Mouse (Mus musculus): ENCODE data around the gene Arl3. TPM values are rescaled to one million over a fixed set of nuclear protein-coding genes. Genes with fewer than 3 reads are reported as not detected.
A peak's percentile ranks its signal among the peaks of the same experiment; 100 is the strongest.

Arl3 gene
- 10 to 100 TPM; 32.8 to 33.6 TPM for total RNA-seq (2021)

DNA sequence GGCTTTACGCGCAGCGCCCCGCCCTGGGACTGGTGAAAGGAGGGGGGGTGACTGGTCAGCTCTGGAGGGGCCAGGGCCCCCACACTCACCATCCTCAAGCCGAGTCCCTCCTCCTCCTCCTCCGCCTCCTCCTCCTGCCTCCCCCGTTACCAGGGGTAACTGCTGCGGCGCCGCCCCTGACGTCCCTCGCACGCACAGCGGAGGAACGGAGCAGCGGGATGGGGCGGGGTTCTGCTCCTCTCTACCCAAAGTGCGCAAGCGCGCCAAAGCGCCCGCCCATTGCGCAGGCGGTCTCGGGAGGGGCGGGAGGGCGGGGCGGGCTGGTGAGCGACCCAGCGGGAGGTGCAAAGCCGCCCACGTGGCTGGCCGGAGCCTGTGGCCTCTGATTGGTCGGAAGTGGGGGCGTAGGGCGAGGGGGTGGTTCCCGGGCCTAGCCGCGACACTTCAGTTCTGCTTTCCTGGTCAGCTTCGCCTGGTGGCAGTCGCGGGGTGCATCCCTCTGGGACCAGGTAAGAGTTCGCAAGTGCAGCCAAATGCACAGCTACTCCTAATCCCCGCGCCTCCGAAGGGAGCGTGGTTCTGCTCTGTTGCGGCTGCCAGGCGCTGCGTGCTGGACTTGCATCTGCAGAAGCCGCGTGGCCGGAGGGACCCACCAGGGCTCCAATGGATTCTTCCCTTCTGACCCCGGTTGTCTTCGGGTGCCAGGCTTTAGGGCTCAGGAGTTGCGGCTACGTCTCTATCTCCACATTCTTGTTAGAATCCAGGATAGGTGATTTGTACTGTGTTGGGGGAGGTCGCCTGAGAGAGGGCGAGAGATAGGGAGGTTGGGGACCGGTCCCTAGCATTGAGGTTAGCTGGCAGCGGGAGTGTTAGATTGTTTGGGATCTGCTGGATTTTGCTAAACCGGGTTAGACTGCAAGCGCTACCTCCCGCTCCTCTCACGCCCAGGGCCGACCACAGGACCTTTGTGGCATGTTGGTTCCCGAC, at the start of gene Arl3, which contains the start of gene Sfxn2:
Arl3 (minus strand) TSS at position 248 of the 987 bp plus-strand sequence.
Sfxn2 (plus strand) TSS at position 415 of the 987 bp plus-strand sequence.
- intact Hi-C loops (cut with DNase I) = no loop called here
- DNase-seq = peak; percentile 95

DNA sequence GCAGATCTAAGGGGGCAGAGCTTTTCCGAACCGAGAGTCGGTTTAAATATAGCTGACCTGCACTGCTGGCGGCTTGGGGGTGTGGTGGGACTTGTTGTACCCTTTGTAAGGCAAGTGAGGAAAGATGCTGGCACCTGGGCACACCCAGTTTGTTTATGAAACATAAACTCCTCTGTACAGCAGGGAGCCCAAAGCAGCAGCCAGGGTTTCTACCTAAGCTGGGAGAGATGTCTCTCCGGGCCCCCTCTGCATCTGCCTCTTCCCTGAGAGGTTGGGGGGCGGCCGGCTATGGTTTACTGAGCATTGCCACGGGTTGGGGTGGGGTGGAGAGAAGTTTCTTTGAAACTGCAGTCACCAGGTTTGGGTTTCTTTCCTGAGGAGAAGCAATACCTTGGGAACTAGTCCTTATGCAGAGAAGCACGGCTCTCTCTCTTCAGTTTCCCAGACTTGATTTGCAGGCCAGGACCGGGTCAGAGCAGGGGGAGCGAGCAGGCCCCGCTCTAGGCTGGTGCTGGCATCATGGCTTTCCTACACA, 49.7 kb upstream of the Arl3 start:
- intact Hi-C loops (cut with DNase I) = loop anchor here (2.0 kb wide), 2 partner anchors 22 to 24 kb away; partner anchors contain the start of gene Wbp1l
- DNase-seq = no peak

DNA sequence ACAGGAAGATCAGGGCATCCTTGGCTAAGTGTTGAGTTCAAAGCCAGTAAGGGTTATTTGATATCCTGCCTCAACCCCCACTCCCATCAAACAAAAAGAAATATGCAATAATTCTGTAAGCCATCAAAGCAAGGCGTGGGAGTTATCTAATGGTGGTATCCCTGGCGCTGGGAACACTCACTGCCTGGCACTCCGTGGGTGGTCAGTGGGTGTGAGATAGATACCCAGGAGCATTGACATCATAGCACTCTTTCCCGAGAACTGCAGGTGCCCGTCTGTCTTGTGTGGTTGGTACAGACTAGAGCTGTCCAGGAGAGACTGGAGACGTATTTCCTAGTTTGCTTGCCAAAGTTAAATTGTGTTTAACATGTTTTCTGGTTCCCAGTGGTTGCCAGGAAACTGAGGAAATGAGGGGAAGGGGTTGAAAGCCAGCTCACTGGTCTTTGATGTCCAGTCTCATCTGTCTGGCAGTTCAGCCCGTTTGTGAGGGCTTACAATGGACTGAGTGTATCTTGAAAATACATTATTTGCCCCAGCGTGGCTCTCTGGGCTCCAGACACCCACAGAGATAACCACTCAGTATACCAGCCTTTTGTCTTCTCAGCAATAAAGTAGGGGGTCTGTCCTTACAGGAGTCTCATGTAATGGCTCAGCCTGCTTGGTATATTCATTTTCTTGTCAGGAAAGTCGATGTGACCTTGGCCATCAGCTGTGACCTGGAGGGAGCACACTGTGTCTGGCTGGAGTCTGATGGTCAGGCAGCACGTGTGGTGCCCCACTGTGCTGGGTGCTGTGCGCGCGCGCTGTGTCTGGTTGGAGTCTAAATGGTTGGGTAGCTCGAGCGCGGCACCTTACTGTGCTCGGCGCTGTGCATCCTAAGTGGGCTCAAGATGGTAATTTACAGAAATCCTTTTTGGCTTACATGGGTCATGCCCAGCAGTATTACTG, 48.5 kb upstream of the Arl3 start:
- intact Hi-C loops (cut with DNase I) = loop anchor here (2.0 kb wide), 2 partner anchors 23 kb away; partner anchors contain the start of gene Wbp1l
- no peak for DNase-seq

DNA sequence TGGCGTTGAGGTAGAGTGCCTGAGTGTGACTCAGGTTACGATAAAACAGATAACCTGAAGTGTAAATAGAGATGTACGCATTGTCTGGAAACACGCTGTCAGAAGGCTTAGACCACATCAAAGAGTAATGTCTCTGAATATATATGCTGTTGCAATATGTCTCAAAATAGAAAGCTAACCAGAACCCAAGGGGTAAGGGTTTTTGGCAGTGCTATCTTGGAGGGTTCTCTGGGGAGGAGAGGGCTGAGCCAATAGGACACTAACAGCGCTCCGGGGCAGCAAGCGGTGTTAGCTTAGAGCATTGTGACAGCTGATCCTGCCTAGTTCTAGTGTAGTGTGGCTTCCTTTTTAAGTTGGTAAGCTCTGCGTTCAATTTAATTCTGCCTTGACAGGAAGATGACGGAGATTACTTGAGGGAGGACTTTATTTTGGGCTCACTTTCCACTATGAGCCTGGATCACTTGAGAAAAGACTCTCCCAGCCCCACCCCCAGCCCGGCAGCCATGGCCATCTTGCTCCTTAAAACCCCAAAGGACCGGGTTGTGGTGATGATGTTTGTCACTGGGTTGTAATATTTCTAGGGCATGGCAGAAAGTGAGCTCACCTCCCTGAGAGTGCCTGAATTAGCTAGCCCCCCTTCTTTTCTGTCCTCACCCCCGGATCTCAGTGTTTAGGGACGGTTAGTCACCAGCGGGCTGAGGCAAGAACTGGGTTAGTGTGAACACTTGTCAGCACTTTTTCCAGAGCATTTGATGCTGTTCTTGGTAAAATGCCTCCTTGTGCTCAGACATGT, 47.2 kb upstream of the Arl3 start:
- no peak for DNase-seq
- intact Hi-C loops (cut with DNase I) = no loop called here

DNA sequence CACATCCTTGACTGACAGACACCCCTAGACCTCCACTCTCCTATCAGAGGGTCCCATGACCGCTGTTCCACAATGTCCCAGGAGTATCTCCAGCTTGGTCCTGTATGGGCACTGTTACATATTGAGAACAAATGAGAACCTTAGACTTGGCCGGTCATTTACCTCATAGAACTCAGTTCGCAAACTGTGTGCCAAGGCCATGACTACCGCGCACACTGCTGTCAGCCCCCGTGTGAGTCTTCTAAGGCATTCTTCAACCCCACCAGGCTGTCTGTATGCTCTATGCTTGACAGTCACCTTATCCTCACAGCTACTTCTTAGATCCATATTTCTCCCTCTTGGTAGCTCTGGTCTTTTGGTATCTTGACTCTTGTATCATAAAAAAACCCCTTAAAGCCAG, 46.5 kb upstream of the Arl3 start:
- DNase-seq = no peak
- intact Hi-C loops (cut with DNase I) = no loop called here

DNA sequence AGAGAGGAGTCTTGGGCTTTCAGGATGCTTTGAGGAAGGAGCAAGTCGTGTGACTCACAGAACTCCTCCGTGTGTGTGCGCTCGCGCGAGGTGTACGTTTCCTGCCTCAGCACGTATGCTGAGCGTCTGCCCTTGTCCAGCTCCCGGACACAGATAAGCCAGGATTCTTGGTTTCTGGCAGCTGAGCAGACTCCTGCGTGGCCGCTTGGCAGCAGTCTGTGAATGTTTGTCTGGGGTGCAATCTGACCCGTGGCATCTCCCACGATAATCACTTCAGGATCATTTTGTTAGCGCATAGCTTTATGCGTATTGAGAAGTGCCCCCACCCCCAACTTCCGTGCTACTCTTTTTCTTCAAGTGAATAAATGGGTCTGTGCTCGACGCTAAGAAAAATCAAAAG, 46.0 kb upstream of the Arl3 start:
- peak; percentile 71 to 74 for DNase-seq
- intact Hi-C loops (cut with DNase I) = no loop called here

DNA sequence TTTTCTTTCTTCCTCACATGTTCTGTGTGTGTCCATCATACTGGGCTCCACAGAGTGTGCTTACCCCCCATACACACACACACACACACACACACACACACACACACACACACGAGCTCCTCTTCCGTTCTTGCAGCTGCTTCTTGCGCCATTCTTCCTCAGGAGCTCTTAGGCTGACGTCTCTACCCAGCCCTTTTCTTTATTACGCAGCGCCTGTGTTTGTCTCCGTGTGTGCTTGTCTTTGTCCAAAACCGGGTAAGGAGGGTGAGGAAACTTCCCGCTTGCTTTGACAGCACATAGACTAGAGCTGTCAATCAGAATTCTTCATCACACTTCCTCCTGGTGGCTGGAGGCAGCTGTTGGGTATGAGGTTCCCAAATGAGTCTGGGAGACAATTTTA, 45.3 kb upstream of the Arl3 start:
- intact Hi-C loops (cut with DNase I) = no loop called here
- no peak for DNase-seq

DNA sequence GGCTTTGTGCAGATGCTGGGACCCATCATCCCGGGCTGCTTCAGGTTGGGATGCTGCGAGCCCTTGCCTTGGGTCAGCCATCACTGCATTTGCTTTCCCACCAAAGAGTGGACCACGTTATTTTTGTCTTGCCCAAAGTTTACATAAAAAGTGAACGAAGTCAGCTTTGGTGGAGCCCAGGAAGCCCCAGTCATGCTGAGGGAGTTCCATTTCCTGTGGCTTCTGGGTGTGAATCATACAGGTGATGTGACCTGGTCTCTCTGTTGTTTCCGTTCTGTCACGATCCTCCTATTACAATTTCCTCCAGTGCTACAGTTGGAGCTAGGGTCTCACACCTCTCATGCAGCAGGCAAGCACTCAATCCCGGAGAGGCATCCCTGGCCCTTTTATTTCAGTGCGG, 44.4 kb upstream of the Arl3 start:
- DNase-seq = no peak
- intact Hi-C loops (cut with DNase I) = no loop called here

DNA sequence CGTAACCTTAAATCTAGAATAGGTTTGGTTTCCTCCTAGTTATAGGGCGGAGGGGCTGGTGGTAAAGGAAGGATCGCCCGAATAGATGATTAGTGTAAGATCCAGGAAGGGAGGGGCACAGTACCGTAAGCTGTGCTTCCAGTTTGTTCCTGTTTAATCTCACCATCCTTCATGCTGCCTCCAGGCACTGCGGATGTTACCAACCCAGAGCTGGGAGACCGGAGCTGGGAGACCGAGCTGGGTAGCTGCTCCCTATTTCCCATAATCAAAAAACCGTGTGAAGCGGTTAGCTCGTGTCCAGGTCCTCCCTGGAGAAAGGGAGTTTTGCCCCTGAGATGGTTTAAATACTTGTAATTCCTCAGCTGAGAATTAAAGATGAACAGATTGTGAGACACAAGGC, 43.4 kb upstream of the Arl3 start:
- no peak for DNase-seq
- intact Hi-C loops (cut with DNase I) = no loop called here

DNA sequence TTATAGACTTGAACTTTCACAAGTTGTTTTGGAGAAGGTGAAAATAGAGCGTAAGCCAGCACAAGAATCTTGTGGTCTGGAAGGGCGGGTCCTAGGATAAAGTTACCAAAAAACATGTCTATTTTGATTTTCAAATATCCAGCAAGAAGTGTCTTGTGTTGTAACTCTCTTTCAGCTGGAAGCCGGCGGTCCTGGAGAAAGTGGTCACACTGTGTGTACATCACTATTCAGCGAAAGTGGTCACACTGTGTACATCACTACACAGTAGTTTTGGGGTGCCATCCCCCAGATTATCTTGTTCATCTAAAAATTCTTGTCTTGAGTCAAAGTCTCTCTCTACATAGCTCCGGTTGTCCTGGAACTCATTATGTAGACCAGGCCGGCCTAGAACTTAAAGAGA, 35.2 kb upstream of the Arl3 start:
- intact Hi-C loops (cut with DNase I) = loop anchor here (2.0 kb wide), 1 partner anchor 39 kb away; no protein-coding TSS in a partner anchor

DNA sequence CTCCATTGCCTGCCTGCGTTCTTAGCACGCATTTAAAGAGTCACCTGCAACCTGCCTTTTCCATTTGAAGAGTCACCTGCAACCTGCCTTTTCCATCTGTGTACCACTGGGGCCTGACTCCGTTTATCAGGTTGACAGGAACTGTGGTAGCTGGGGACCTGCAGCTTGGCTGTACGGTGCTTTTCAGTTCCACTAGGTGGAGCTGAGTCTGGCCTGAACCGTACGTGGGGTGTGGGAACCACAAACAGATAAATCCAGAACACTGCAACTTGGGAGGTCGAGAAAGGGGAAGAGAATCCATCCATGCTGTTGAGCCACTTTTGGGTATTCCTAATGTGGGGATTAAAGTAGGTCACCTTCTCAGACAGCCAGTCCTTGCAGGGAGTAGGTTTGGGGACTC, 34.4 kb upstream of the Arl3 start:
- peak; percentile 60 to 64 for DNase-seq
- intact Hi-C loops (cut with DNase I) = no loop called here

More for the DNA sequence above, 35.2 kb upstream of the Arl3 start:
- DNase-seq = no peak

DNA sequence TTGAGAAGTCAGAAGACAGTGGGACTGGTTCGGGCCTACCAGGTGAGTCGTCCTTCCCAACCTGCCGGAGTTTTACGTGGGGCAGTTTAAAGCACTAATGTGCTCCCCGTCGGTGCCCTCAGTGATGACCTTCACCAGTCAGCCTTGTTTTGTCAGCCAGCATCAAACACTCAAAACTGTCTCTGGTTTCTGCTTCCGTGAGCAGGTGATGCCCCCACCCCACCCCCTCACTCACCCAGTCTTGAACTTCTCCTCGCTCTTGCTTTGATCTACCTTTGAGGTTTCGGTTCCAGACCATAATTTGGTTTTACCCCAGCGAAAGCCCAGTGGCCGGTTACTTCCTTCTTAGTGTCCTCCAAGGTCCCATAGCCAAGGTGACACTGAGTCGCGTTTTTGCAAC, 33.7 kb upstream of the Arl3 start:
- intact Hi-C loops (cut with DNase I) = no loop called here
- no peak for DNase-seq

DNA sequence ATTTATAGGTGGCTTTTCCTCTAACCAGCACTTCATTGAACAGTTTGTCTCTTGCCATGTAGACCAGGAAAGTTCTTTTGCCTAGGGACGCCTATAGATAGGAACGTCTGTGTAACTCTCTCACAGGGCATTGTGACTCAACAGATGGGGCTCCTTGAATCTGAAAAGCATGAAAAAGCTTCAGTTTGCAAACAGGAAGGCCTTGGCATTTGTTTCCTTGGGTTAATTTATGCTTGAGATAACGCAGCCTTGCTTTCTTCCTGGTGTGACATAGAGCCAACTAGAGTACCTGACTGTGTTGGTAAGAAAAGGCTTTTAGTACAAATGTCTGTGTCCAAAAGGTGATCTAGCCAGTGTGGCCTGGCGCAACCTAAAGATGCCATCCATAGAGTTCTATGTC, 29.4 kb upstream of the Arl3 start:
- intact Hi-C loops (cut with DNase I) = no loop called here

DNA sequence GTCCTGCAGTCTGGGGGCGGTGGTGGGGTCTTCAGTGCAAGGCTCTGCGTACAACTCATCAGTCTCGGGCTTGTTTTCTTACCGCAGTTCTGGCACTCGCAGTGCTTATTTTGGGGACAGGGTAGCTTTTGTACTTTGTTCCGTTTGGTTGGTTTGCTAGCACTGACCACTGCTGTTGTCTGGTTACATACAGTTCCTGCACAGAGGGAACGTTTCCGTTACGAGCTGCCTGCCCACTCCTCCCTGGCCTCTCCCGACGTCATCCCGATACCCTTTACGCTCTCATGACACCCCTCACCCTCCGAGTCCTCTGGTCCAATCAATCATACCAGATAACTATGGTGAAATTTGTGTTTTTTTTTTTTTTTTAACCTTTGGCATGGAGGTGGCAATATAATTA, 28.5 kb upstream of the Arl3 start:
- intact Hi-C loops (cut with DNase I) = loop anchor here (2.0 kb wide), 1 partner anchor 43 kb away; no protein-coding TSS in a partner anchor
- no peak for DNase-seq

More for the DNA sequence above, 29.4 kb upstream of the Arl3 start:
- DNase-seq = no peak

DNA sequence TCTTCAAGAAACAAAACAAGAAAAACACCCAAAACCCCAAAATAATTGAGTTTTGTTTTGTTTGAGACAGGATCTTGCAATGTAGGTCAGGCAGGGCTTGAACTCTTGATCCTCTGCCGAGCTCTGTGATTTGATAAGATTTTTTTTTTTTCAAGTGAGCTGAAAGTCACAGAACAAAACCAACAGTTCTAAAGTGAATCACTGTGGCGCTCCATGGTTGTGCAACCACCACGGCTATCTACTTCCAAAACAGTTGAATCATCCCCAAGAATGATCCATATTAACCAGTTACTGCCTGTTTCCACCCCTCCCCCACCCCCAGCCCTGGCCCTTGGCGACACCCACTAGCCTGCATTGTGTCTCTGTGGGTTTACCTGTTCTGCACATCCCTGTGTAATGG, 27.4 kb upstream of the Arl3 start:
- intact Hi-C loops (cut with DNase I) = loop anchor here (2.0 kb wide), 1 partner anchor 44 kb away; no protein-coding TSS in a partner anchor
- no peak for DNase-seq

DNA sequence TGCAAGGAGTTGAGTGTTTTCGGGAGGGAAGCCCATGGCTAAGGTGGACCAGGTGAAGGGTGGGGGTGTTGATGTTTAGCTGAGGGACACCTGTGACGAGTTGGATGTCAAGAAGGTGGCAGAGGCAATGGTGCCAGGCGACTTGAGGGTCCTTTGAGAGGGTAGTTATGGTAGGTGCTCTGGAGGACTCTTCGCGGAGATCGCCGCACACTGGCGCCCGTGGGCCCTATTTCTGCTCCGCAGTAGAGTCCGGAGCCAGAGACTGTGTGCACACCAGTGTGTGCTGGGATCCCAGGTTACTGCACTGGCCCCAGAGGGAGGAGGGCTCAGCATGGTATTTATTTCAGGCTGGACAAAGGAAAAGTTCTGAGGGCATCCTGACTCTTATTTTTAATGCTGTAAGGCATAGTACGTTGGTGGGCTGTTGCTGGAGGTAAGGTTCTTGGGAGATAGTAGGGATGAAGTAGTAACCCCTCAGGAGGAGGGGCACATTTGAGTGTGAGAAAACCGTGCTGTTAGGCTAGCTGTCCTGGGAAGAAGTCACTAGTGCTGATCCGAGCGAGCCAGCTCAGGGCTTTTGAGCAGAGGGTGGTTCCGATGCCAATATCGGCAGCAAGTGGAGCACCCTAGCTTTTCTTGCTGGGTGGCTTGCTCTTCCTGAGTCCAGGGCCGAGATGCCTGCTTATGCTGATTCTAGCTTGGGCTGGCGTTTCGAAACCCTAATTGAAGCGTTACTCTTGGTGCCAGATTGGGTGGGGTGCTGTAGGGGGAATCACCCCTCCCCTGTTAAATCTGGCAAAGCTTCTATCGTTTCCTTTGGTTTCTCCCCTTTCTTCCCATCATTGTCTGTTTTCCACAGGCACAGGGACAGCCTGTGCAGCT, 26.6 kb upstream of the Arl3 start:
- intact Hi-C loops (cut with DNase I) = loop anchor here (2.0 kb wide), 2 partner anchors 23 to 45 kb away; no protein-coding TSS in a partner anchor
- DNase-seq = peak in 1 of 2 experiments; percentile 32

DNA sequence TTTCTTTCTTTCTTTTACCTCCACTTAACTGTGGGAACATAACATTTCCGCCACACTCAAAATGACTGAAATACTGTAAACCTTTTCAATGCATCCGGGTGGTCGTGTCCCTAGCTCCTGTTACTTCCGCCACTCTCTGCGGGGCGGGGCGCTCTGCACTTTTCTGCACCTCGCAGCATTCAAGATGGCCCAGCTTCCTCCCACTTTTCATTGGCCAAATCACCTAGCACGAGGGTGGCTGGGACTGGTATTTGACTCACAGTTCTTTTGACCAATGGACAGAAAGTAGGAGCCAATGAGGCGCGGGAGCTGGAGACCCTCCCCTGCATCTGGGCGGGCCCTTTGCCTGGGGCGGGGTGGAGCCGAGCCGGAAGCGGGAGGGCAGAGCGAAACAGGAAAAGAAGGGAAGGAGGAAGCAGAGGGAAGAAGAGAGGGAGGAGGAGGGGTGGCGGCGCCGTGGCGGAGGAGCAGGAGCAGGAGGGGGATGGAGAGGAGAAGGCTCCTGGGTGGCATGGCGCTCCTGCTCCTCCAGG, 25.8 kb upstream of the Arl3 start, which contains the start of gene Wbp1l:
Wbp1l (plus strand) TSS at position 365 of the 533 bp plus-strand sequence.
- peak; percentile 97 to 98 for DNase-seq
- intact Hi-C loops (cut with DNase I) = loop anchor here (2.0 kb wide), 1 partner anchor 24 kb away; no protein-coding TSS in a partner anchor

DNA sequence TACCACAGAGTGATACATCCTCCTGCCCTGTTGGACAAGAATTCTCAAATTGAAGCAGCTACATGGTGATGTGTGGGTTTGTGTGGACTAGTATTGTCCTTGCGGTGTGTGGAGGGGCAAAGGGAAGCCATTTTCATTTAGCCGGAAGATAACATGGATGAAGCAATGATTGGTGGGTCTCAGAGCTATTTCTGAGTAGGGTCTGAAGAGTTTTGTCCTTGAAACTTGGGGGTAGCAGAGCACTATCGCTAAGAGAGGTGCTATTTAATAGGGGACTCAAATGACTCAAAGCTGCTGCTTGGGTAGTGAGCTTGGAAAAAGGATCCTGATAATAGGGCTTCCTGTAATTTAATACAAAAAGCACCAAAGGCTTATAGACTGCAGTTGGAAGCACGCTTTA, 25.2 kb upstream of the Arl3 start:
- no peak for DNase-seq
- intact Hi-C loops (cut with DNase I) = loop anchor here (2.0 kb wide), 1 partner anchor 25 kb away; no protein-coding TSS in a partner anchor

Measured in heart, postnatal 10 days (tissue).